Comparison of ENCODE assay signal across 28 mouse cellular contexts in genomic region chr1:155463442-155463841, GRCm38 (mm10). TPM values are rescaled to one million over a fixed set of nuclear protein-coding genes. Genes with fewer than 3 reads are reported as not detected.
DNase-seq lines count a peak whose midpoint lies in the region; ATAC-seq and TF ChIP-seq lines count a peak whose summit lies in the region.
"Had no signal": no experiment of that assay in that cellular context is flagged by ENCODE, and none has a peak within 500 bp of the region (broad histone marks: within the 10 kb centered on the region; RNA-seq: fewer than 3 reads in every experiment).

No protein-coding gene starts in this region.

- DNase-seq in forebrain, embryonic 10.5 days (ENCODE audit: extremely low spot score, low spot score), result peak; percentile 36
- DNase-seq in forebrain, postnatal 0 days, result no peak
- peak; percentile 60 for DNase-seq in embryo, embryonic 10.5 days (ENCODE audit: low spot score)
- peak; percentile 56 for DNase-seq in retina, postnatal 1 day
- DNase-seq in ovary, postnatal 14 days (ENCODE audit: low spot score), result no peak
- DNase-seq in midbrain, postnatal 0 days (ENCODE audit: low spot score), result no peak
- DNase-seq: adrenal gland, postnatal 10 days; cerebellum, adult 11 months; gastrocnemius, postnatal 25 days; heart, adult 11 months; kidney, adult 9 months; kidney, postnatal 25 days; thymus, adult 2 months; thymus, postnatal 36 days had no signal

- H3K27me3 ChIP-seq in forebrain, embryonic 10.5 days (ENCODE audit: poor library complexity, severe bottlenecking), result no peaks in the 10 kb centered on the region
- H3K27me3 ChIP-seq in forebrain, postnatal 0 days (ENCODE audit: insufficient read depth, low read length), result no peaks in the 10 kb centered on the region
- no peaks in the 10 kb centered on the region for H3K27me3 ChIP-seq in forebrain, embryonic 13.5 days
- no peaks in the 10 kb centered on the region for H3K27me3 ChIP-seq in midbrain, postnatal 0 days (ENCODE audit: insufficient read depth, low read length)
- H3K27me3 ChIP-seq: embryonic facial prominence, embryonic 15.5 days; heart, embryonic 15.5 days; hindbrain, embryonic 12.5 days; limb, embryonic 13.5 days; lung, embryonic 15.5 days; Patski had no signal

- 15% methylated on average over 10 of the region's 10 CpGs for WGBS in forebrain, embryonic 10.5 days
- WGBS in forebrain, postnatal 0 days, result 14% methylated on average over 10 of the region's 10 CpGs
- 7% methylated on average over 10 of the region's 10 CpGs for WGBS in forebrain, embryonic 13.5 days
- WGBS in midbrain, postnatal 0 days, result 61% methylated on average over 10 of the region's 10 CpGs

- H3K4me2 ChIP-seq in forebrain, postnatal 0 days (ENCODE audit: low read depth), result no peak overlapping the region
- H3K4me2 ChIP-seq in forebrain, embryonic 13.5 days, result no peak overlapping the region
- H3K4me2 ChIP-seq in midbrain, postnatal 0 days (ENCODE audit: low read depth, low read length, poor library complexity, severe bottlenecking), result no peak overlapping the region
- H3K4me2 ChIP-seq: embryonic facial prominence, embryonic 15.5 days; heart, embryonic 15.5 days; hindbrain, embryonic 12.5 days; limb, embryonic 13.5 days; liver, embryonic 11.5 days; lung, embryonic 15.5 days; midbrain, embryonic 11.5 days had no signal

- ATAC-seq in forebrain, postnatal 0 days, result no peak
- ATAC-seq in forebrain, embryonic 13.5 days, result 0 out of 2 replicates have a peak, but pooled peaks have one; percentile 36
- ATAC-seq in midbrain, postnatal 0 days (ENCODE audit: low FRiP score), result no peak
- ATAC-seq: intestine, embryonic 16.5 days; midbrain, embryonic 16.5 days; Patski had no signal

- peak overlapping the region; percentile 54 for H3K27ac ChIP-seq in forebrain, embryonic 10.5 days
- no peak overlapping the region for H3K27ac ChIP-seq in forebrain, postnatal 0 days (ENCODE audit: low read depth, low read length)
- H3K27ac ChIP-seq in forebrain, embryonic 13.5 days, result no peak overlapping the region
- no peak overlapping the region for H3K27ac ChIP-seq in midbrain, postnatal 0 days (ENCODE audit: low read depth, low read length)
- H3K27ac ChIP-seq: embryonic facial prominence, embryonic 15.5 days; heart, embryonic 10.5 days; heart, embryonic 15.5 days; hindbrain, embryonic 12.5 days; left cerebral cortex, adult 2 months; limb, embryonic 13.5 days; lung, embryonic 15.5 days had no signal

- H3K4me3 ChIP-seq in forebrain, embryonic 10.5 days, result no peak overlapping the region
- no peak overlapping the region for H3K4me3 ChIP-seq in forebrain, postnatal 0 days (ENCODE audit: low read depth, low read length)
- no peak overlapping the region for H3K4me3 ChIP-seq in forebrain, embryonic 13.5 days
- H3K4me3 ChIP-seq in midbrain, postnatal 0 days (ENCODE audit: low read depth, low read length), result no peak overlapping the region
- H3K4me3 ChIP-seq: embryonic facial prominence, embryonic 15.5 days; heart, embryonic 10.5 days; heart, embryonic 15.5 days; hindbrain, embryonic 12.5 days; left cerebral cortex, adult 2 months; limb, embryonic 13.5 days; lung, embryonic 15.5 days; myocyte had no signal

- H3K9ac ChIP-seq in forebrain, postnatal 0 days, result no peak overlapping the region
- no peak overlapping the region for H3K9ac ChIP-seq in forebrain, embryonic 13.5 days
- H3K9ac ChIP-seq in midbrain, postnatal 0 days (replicated peaks; ENCODE audit: low read length, poor library complexity, severe bottlenecking), result no peak overlapping the region
- H3K9ac ChIP-seq: embryonic facial prominence, embryonic 15.5 days; heart, embryonic 15.5 days; hindbrain, embryonic 12.5 days; limb, embryonic 13.5 days; lung, embryonic 15.5 days had no signal

- TF ChIP-seq CTCF in forebrain, postnatal 0 days (IDR thresholded peaks at IDR 0.05; ENCODE audit: low read depth), result no peak
- no peak for TF ChIP-seq CTCF in midbrain, postnatal 0 days (IDR thresholded peaks at IDR 0.05)

- no peaks in the 10 kb centered on the region for H3K36me3 ChIP-seq in forebrain, embryonic 10.5 days (replicated peaks)
- no peaks in the 10 kb centered on the region for H3K36me3 ChIP-seq in forebrain, postnatal 0 days (ENCODE audit: insufficient read depth)
- H3K36me3 ChIP-seq in forebrain, embryonic 13.5 days (ENCODE audit: poor library complexity, severe bottlenecking), result no peaks in the 10 kb centered on the region
- no peaks in the 10 kb centered on the region for H3K36me3 ChIP-seq in midbrain, postnatal 0 days (ENCODE audit: insufficient read depth, low read length)
- H3K36me3 ChIP-seq: embryonic facial prominence, embryonic 15.5 days; heart, embryonic 10.5 days; heart, embryonic 15.5 days; hindbrain, embryonic 12.5 days; limb, embryonic 13.5 days; lung, embryonic 15.5 days had no signal

- peaks cover 53% of the 10 kb centered on the region for H3K4me1 ChIP-seq in forebrain, embryonic 10.5 days
- no peaks in the 10 kb centered on the region for H3K4me1 ChIP-seq in forebrain, postnatal 0 days (ENCODE audit: insufficient read depth)
- peaks cover 15% of the 10 kb centered on the region for H3K4me1 ChIP-seq in forebrain, embryonic 13.5 days
- H3K4me1 ChIP-seq in midbrain, postnatal 0 days (ENCODE audit: insufficient read depth, low read length), result no peaks in the 10 kb centered on the region
- H3K4me1 ChIP-seq: embryonic facial prominence, embryonic 15.5 days; heart, embryonic 15.5 days; limb, embryonic 13.5 days; lung, embryonic 15.5 days had no signal

- no peaks in the 10 kb centered on the region for H3K9me3 ChIP-seq in forebrain, embryonic 10.5 days
- H3K9me3 ChIP-seq in forebrain, postnatal 0 days (ENCODE audit: low read length), result no peaks in the 10 kb centered on the region
- no peaks in the 10 kb centered on the region for H3K9me3 ChIP-seq in forebrain, embryonic 13.5 days (replicated peaks)
- no peaks in the 10 kb centered on the region for H3K9me3 ChIP-seq in midbrain, postnatal 0 days (ENCODE audit: low read length)
- H3K9me3 ChIP-seq: embryonic facial prominence, embryonic 15.5 days; heart, embryonic 10.5 days; heart, embryonic 15.5 days; hindbrain, embryonic 12.5 days; limb, embryonic 13.5 days; lung, embryonic 15.5 days had no signal

RNA-seq across cellular contexts. Expression of gene Xpr1, which starts 46.2 kb away (rescaled TPM):
- polyA plus RNA-seq in forebrain, embryonic 10.5 days (2016; fragmentation: Nextera tagmentation; extraction: Ambion mirVana), result 10.7 and 11.2 TPM in 2 replicates
- total RNA-seq in forebrain, postnatal 0 days (2014; rRNA removed), result 178 and 256 TPM in 2 replicates
- 21.6 and 45.3 TPM in 2 replicates for polyA plus RNA-seq in forebrain, postnatal 0 days (2015; fragmentation: Nextera tagmentation; extraction: Ambion mirVana)
- 42.8 and 49.8 TPM in 2 replicates for polyA plus RNA-seq in forebrain, embryonic 13.5 days (2015; fragmentation: Nextera tagmentation; extraction: Ambion mirVana)
- total RNA-seq in midbrain, postnatal 0 days (2014; rRNA removed), result 177 and 218 TPM in 2 replicates
- polyA plus RNA-seq in midbrain, postnatal 0 days (2015; fragmentation: Nextera tagmentation; extraction: Ambion mirVana), result 29.5 and 38.3 TPM in 2 replicates

Comparison
In these comparisons a context has a peak if more than half of its experiments do, and no peak if none do; other contexts are left out.
1. DNase-seq: peak in forebrain, embryonic 10.5 days (single experiment), embryo, embryonic 10.5 days (single experiment) and retina, postnatal 1 day (single experiment); none in forebrain, postnatal 0 days (single experiment), ovary, postnatal 14 days (single experiment) and midbrain, postnatal 0 days (single experiment).